Mouse (Mus musculus): ENCODE results near the gene Mthfs. TPM values are rescaled to one million over a fixed set of nuclear protein-coding genes. Genes with fewer than 3 reads are reported as not detected.
"Not testable (repeated sequence)": the region's sequence is repeated elsewhere in the genome, so short reads cannot be mapped to it uniquely, and the experiment has no call there.

Mthfs gene
- polyA plus RNA-seq, 1 experiment from 2014 or later: 16.6 TPM

DNA sequence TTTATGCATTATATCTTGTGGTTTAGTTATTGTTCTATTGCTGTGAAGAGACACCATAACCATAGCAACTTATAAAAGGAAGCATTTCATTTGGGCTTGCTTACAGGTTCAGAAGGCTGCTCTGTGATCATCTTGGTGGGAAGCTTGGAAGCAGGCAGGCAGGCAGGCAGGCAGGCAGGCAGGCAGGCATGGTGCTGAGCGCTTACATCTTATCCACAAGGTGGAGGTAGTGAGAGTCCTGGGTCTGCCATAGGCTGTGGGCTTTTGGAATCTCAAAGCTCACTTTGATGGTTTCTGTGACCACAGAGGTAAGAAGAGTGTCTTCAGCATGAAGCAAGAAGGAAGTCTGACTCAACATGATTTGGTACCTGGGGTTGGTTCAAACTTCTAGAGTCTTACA, 2.0 kb downstream of the Mthfs start:
- WGBS: 35% methylated on average over 1 of the region's 1 CpGs
- H3K27ac ChIP-seq (replicated peaks); H3K27me3 ChIP-seq (replicated peaks); H3K4me1 ChIP-seq; H3K9me3 ChIP-seq; H3K4me2 ChIP-seq; H3K36me3 ChIP-seq; ATAC-seq (ENCODE audit: extremely low read depth, insufficient number of reproducible peaks, low FRiP score, low TSS enrichment); H3K9ac ChIP-seq; H3K4me3 ChIP-seq: not testable (repeated sequence)

GRCm38 (mm10) chr9:89218174-89218573, 7.7 kb downstream of the Mthfs start:
- H3K27ac ChIP-seq (replicated peaks); H3K4me1 ChIP-seq; H3K36me3 ChIP-seq; H3K4me2 ChIP-seq; H3K9me3 ChIP-seq; H3K4me3 ChIP-seq; H3K9ac ChIP-seq; ATAC-seq (ENCODE audit: extremely low read depth, insufficient number of reproducible peaks, low FRiP score, low TSS enrichment); H3K27me3 ChIP-seq (replicated peaks): not testable (repeated sequence)
- 92% methylated on average over 4 of the region's 4 CpGs for WGBS

- not testable (repeated sequence) for H3K9ac ChIP-seq; H3K4me3 ChIP-seq; ATAC-seq (ENCODE audit: extremely low read depth, insufficient number of reproducible peaks, low FRiP score, low TSS enrichment); H3K27me3 ChIP-seq (replicated peaks); H3K9me3 ChIP-seq; H3K4me2 ChIP-seq; H3K4me1 ChIP-seq; H3K36me3 ChIP-seq; H3K27ac ChIP-seq (replicated peaks)
- 92% methylated on average over 3 of the region's 4 CpGs for WGBS
These were observed 9.2 kb downstream of the Mthfs start for GRCm38 (mm10) chr9:89219668-89220067.

- not testable (repeated sequence) for H3K9ac ChIP-seq; H3K4me3 ChIP-seq; H3K27me3 ChIP-seq (replicated peaks); H3K9me3 ChIP-seq; H3K4me2 ChIP-seq; H3K27ac ChIP-seq (replicated peaks); ATAC-seq (ENCODE audit: extremely low read depth, insufficient number of reproducible peaks, low FRiP score, low TSS enrichment); H3K4me1 ChIP-seq; H3K36me3 ChIP-seq
- WGBS: 84% methylated on average over 6 of the region's 6 CpGs
These were observed 10.3 kb downstream of the Mthfs start for GRCm38 (mm10) chr9:89220704-89221287.

- no peak overlapping the region for H3K9ac ChIP-seq
- H3K9me3 ChIP-seq: no peaks in the 10 kb centered on the region
- no peaks in the 10 kb centered on the region for H3K36me3 ChIP-seq
- no peaks in the 10 kb centered on the region for H3K27me3 ChIP-seq (replicated peaks)
- H3K4me1 ChIP-seq: no peaks in the 10 kb centered on the region
- WGBS: 46% methylated on average over 4 of the region's 4 CpGs
- H3K27ac ChIP-seq (replicated peaks): no peak overlapping the region
- no peak for ATAC-seq (ENCODE audit: extremely low read depth, insufficient number of reproducible peaks, low FRiP score, low TSS enrichment)
- no peak overlapping the region for H3K4me3 ChIP-seq
- no peak overlapping the region for H3K4me2 ChIP-seq
These were observed 15.6 kb downstream of the Mthfs start for GRCm38 (mm10) chr9:89226071-89226470.

- H3K27ac ChIP-seq (replicated peaks): no peak overlapping the region
- no peak for ATAC-seq (ENCODE audit: extremely low read depth, insufficient number of reproducible peaks, low FRiP score, low TSS enrichment)
- H3K9me3 ChIP-seq: no peaks in the 10 kb centered on the region
- H3K4me3 ChIP-seq: no peak overlapping the region
- H3K9ac ChIP-seq: no peak overlapping the region
- no peaks in the 10 kb centered on the region for H3K4me1 ChIP-seq
- WGBS: 83% methylated on average over 7 of the region's 7 CpGs
- no peaks in the 10 kb centered on the region for H3K36me3 ChIP-seq
- H3K4me2 ChIP-seq: no peak overlapping the region
- H3K27me3 ChIP-seq (replicated peaks): no peaks in the 10 kb centered on the region
These were observed 17.6 kb downstream of the Mthfs start for GRCm38 (mm10) chr9:89228122-89228521.

DNA sequence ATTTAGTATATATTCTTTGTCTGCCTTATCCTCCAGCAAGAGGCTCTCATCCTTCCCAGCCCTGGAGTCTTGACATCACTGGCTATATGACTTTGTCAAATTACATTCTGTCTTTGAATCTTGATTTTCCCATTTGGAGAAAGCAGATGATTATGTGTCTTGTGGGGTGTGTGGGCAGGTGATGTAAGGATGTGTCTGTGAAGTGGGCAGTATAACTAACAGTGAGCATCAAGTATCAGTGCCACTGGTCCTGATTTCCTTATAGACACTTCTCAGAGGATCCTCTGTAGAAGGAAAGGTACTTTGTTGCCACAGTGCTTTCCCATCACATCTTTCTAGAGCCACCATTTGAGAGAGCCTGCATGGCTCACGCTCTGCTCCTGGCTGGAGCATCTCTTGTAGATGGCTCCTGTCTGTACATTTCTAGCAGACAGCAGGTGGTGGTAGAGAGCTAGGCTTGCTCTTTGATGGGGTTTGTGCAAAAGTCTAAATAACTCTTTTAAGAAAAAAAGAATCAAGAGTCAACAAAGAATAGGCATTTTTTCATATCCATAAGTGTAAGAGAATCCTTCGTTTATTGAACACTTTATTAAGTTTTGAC, 20.5 kb downstream of the Mthfs start:
- H3K9me3 ChIP-seq; H3K4me1 ChIP-seq; ATAC-seq (ENCODE audit: extremely low read depth, insufficient number of reproducible peaks, low FRiP score, low TSS enrichment); H3K36me3 ChIP-seq; H3K27me3 ChIP-seq (replicated peaks); H3K9ac ChIP-seq; H3K4me2 ChIP-seq; H3K4me3 ChIP-seq; H3K27ac ChIP-seq (replicated peaks): not testable (repeated sequence)
- 58% methylated on average over 1 of the region's 2 CpGs for WGBS

- H3K4me2 ChIP-seq; H3K27ac ChIP-seq (replicated peaks); H3K9ac ChIP-seq; H3K9me3 ChIP-seq; H3K4me1 ChIP-seq; H3K27me3 ChIP-seq (replicated peaks); ATAC-seq (ENCODE audit: extremely low read depth, insufficient number of reproducible peaks, low FRiP score, low TSS enrichment); H3K36me3 ChIP-seq; H3K4me3 ChIP-seq: not testable (repeated sequence)
- WGBS: 79% methylated on average over 4 of the region's 4 CpGs
These were observed 26.7 kb downstream of the Mthfs start for GRCm38 (mm10) chr9:89237131-89237530.

- H3K9me3 ChIP-seq; H3K9ac ChIP-seq; H3K27ac ChIP-seq (replicated peaks); H3K4me2 ChIP-seq; H3K4me3 ChIP-seq; H3K27me3 ChIP-seq (replicated peaks); ATAC-seq (ENCODE audit: extremely low read depth, insufficient number of reproducible peaks, low FRiP score, low TSS enrichment); H3K36me3 ChIP-seq; H3K4me1 ChIP-seq: not testable (repeated sequence)
- WGBS: 68% methylated on average over 5 of the region's 5 CpGs
These were observed 28.6 kb downstream of the Mthfs start for GRCm38 (mm10) chr9:89238976-89239505.

GRCm38 (mm10) chr9:89240516-89241019, 30.1 kb downstream of the Mthfs start:
- not testable (repeated sequence) for H3K4me2 ChIP-seq; H3K9ac ChIP-seq; H3K36me3 ChIP-seq; H3K27ac ChIP-seq (replicated peaks); H3K27me3 ChIP-seq (replicated peaks); H3K4me3 ChIP-seq; H3K9me3 ChIP-seq; H3K4me1 ChIP-seq; ATAC-seq (ENCODE audit: extremely low read depth, insufficient number of reproducible peaks, low FRiP score, low TSS enrichment)
- 65% methylated on average over 3 of the region's 3 CpGs for WGBS

GRCm38 (mm10) chr9:89253400-89253799, 42.9 kb downstream of the Mthfs start:
- WGBS: 73% methylated on average over 2 of the region's 2 CpGs
- Histone ChIP-seq H3K4me1 (no peaks in the 10 kb centered on the region), H3K4me3 (no peak overlapping the region), H3K9me3 (no peaks in the 10 kb centered on the region), H3K27me3 (replicated peaks) (no peaks in the 10 kb centered on the region), H3K4me2 (no peak overlapping the region), H3K27ac (replicated peaks) (no peak overlapping the region), H3K9ac (no peak overlapping the region), H3K36me3 (no peaks in the 10 kb centered on the region)
- ATAC-seq (ENCODE audit: extremely low read depth, insufficient number of reproducible peaks, low FRiP score, low TSS enrichment): no peak

Data from heart, embryonic 13.5 days (tissue).